Mouse (Mus musculus) adrenal gland, postnatal 36 days (tissue): ENCODE results near the gene Mup10. TPM values are rescaled to one million over a fixed set of nuclear protein-coding genes. Genes with fewer than 3 reads are reported as not detected.
"Not testable (repeated sequence)": the region's sequence is repeated elsewhere in the genome, so short reads cannot be mapped to it uniquely, and the experiment has no call there.

Source experiments
- DNase-seq, 2 experiments: peaks; one replicate each; pipeline ENCODE4 v3.0.0; 2021; ENCODE audit warnings: mixed read lengths in 1 of 2
- long read RNA-seq, 2 experiments: library from polyadenylated mRNA; stranded (forward); transcript quantifications; one replicate each; pipeline ENCODE4 v2.0.0; 2021; ENCODE audit warnings: borderline sequencing depth in 2 of 2
- total RNA-seq, 2 experiments: library from RNA; stranded (reverse); gene quantifications; 2 replicates each; pipeline ENCODE4 v1.2.3; 2021

Gene Mup10
- under 1 TPM in 1 of 2 experiments, not detected in 1; 0.46 TPM for total RNA-seq
- long read RNA-seq, experiment 1, partial matches to known transcripts, result 0 of 8 reads
- long read RNA-seq, experiment 1, other reads (novel, unspliced or antisense), result 8 of 8 reads
- long read RNA-seq, experiment 2, partial matches to known transcripts, result 5 of 40 reads
- long read RNA-seq, experiment 2, other reads (novel, unspliced or antisense), result 35 of 40 reads

DNA sequence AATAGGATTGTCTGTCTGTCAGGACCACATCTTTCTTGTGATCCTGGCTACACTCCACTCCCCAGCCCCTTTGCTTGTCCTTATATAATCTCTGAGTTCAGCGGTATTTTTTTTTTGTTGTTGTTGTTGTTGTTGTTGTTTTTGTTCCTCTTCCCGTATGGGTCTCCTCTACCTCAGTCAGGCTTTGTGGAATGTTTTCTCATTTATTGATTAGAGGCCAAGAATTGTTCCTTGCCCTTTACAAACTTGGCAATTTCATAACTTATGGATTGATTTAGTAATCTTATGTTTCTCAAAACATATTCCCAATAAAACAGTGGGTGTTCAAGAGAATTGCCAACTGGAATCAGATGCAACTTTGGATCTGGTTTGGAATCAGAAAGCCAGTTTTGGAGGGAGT lies at the start of gene Mup10:
Mup10 (minus strand) TSS at position 101 of the 400 bp plus-strand sequence.
- DNase-seq, result not testable (repeated sequence)

Other genes with a start within 250 kb of the Mup10 start
- gene Mup9, start 160.2 kb downstream of the Mup10 start, total RNA-seq, result not detected
- gene Mup1, start 80.2 kb downstream of the Mup10 start, total RNA-seq, result under 1 TPM in 1 of 2 experiments, not detected in 1; 0.56 TPM
- not detected for gene Mup11, start 80.2 kb upstream of the Mup10 start, total RNA-seq
- 1 to 10 TPM in 1 of 2 experiments, under 1 TPM in 1; 0.40 to 3.1 TPM for gene Mup12, start 159.1 kb upstream of the Mup10 start, total RNA-seq
- gene Mup22, start 239.3 kb upstream of the Mup10 start, total RNA-seq, result 1 to 10 TPM; 4.1 to 6.1 TPM